Mouse (Mus musculus): ENCODE data around the gene Itgav. TPM values are rescaled to one million over a fixed set of nuclear protein-coding genes. Genes with fewer than 3 reads are reported as not detected.

Itgav gene
- polyA plus RNA-seq, 1 experiment from 2014 or later, result 83.2 TPM

DNA sequence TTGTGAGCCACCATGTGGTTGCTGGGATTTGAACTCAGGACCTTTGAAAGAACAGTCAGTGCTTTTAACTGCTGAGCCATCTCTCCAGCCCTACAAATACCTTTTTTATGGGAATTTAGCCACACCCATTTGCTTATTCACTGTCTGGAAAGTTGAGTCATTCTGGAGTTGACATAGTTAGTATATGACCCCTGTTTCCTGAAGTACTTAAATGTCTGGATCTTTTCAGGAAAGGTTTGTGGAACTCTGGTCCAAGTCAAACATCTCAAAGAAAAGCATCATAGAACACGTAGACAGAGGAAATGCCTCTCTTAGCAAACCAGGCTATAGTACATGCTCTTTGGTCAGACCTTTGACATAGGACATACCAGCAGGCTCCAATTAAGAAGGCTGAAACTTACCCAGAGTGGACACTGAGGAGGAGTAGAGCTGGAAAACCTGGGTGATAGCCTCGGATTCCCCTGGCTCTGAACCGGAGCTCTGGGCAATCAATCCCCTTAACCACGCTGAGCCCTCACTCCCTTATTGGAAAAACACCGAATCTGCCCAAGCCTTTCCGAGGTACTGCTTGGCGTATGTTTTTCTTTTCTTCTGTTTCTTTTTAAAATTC lies 34.5 kb downstream of the Itgav start:
- no peaks in the 10 kb centered on the region for H3K9me3 ChIP-seq
- no peak overlapping the region for H3K4me3 ChIP-seq
- no peak overlapping the region for H3K9ac ChIP-seq
- H3K4me1 ChIP-seq, result peaks cover 5% of the 10 kb centered on the region; the same call in 1 of the 2 replicates
- no peak for ATAC-seq (ENCODE audit: insufficient number of reproducible peaks, insufficient read depth, low FRiP score, low TSS enrichment)
- H3K27ac ChIP-seq, result no peak overlapping the region
- 47% methylated on average over 7 of the region's 7 CpGs for WGBS
- no peaks in the 10 kb centered on the region for H3K27me3 ChIP-seq
- 0 out of 2 replicates have a peak, but pooled peaks cover 17% of the 10 kb centered on the region for H3K36me3 ChIP-seq
- no peak overlapping the region for H3K4me2 ChIP-seq (replicated peaks)

DNA sequence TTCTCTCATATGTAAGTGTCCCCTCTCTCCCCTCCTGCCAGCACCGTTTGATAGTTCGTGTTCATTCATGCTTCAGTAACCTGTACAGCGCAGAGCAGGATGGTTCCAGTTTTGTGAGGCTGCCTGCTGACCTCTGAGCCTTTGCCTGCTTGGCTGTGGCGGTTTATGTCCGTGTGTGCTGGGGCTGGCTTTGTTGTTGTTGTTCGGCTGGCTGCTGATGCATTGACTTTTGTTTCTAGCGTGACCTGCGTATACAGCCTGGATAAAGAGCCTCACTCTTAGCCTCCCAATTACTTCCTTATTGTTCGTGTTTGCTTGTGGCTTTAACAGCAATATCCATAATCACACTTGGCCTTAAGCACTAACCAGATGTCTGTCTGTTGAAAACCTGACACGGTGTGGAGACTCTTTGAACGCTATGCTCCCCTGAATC lies 35.0 kb downstream of the Itgav start:
- H3K36me3 ChIP-seq, result 0 out of 2 replicates have a peak, but pooled peaks cover 17% of the 10 kb centered on the region
- 0 out of 2 replicates have a peak, but pooled peaks have one; percentile 24 for ATAC-seq (ENCODE audit: insufficient number of reproducible peaks, insufficient read depth, low FRiP score, low TSS enrichment)
- no peaks in the 10 kb centered on the region for H3K9me3 ChIP-seq
- 36% methylated on average over 11 of the region's 11 CpGs for WGBS
- H3K4me3 ChIP-seq, result no peak overlapping the region
- H3K4me2 ChIP-seq (replicated peaks), result no peak overlapping the region
- no peak overlapping the region for H3K27ac ChIP-seq
- no peak overlapping the region for H3K9ac ChIP-seq
- H3K4me1 ChIP-seq, result peaks cover 5% of the 10 kb centered on the region; the same call in 1 of the 2 replicates
- H3K27me3 ChIP-seq, result no peaks in the 10 kb centered on the region

DNA sequence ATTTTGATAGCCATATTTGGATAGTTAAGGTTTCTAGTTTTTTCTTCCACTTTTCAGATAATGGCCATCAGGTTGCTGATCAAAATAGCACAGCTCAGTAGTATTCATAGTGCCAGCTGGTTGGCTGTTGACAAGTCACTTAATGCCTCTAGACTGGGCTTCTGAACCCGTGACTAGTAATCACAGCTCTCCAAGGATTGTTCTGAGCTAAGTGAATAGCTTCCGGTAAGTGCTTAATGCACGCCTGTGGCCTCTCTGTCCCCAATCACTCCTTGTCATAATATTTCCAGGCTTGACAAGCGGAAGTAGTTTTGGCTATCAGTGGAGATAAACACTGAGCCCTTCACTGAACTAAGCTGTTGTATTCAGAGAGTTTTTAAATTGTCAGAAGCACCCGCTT lies 35.5 kb downstream of the Itgav start:
- no peaks in the 10 kb centered on the region for H3K9me3 ChIP-seq
- no peak overlapping the region for H3K9ac ChIP-seq
- peaks cover 5% of the 10 kb centered on the region; the same call in 1 of the 2 replicates for H3K4me1 ChIP-seq
- WGBS, result 53% methylated on average over 5 of the region's 5 CpGs
- H3K36me3 ChIP-seq, result 0 out of 2 replicates have a peak, but pooled peaks cover 17% of the 10 kb centered on the region
- no peak overlapping the region for H3K4me2 ChIP-seq (replicated peaks)
- ATAC-seq (ENCODE audit: insufficient number of reproducible peaks, insufficient read depth, low FRiP score, low TSS enrichment), result 0 out of 2 replicates have a peak, but pooled peaks have one; percentile 43
- no peak overlapping the region for H3K4me3 ChIP-seq
- no peaks in the 10 kb centered on the region for H3K27me3 ChIP-seq
- no peak overlapping the region for H3K27ac ChIP-seq

DNA sequence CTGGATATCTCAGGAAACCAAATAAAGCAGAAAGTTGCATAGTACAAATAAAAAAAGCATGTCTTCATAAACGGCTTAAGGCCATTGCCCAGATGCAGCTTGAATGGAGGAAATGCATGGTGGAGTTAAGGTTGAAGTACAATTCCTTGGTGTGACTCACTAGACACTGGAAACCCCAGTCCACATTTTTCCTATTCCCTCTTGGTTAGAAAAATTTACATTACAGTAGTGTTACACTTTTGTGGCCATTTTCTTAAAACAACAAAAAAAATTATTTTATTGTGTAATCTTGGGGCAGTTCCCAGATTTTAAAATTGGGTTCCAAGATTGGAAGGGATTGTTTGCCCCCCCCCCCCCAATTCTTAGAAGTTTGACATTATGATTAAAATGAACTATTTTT lies 35.9 kb downstream of the Itgav start:
- Histone ChIP-seq H3K27me3 (no peaks in the 10 kb centered on the region), H3K4me2 (replicated peaks) (no peak overlapping the region)
- no peak for ATAC-seq (ENCODE audit: insufficient number of reproducible peaks, insufficient read depth, low FRiP score, low TSS enrichment)

DNA sequence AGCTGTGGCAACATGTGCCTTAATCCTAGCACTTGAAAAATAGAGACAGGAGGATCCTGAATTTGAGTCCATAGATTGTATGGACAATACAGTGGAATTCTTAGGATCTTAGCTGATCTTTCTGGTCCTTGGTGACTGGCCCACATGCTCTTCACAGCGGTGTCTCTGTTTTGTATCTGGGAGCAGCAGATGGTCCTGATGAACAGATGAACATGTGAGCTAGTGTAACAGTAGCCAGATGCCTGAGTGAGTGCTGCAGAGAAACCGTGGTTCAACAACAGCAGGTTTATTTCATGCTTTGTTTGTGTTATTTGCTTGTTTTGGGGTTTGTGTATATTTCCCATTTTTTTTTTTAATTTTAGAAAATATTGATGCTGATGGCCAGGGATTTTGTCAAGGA lies 37.3 kb downstream of the Itgav start:
- ATAC-seq (ENCODE audit: insufficient number of reproducible peaks, insufficient read depth, low FRiP score, low TSS enrichment), result no peak
- Histone ChIP-seq H3K4me1 (peaks cover 5% of the 10 kb centered on the region; the same call in 1 of the 2 replicates), H3K4me3 (no peak overlapping the region), H3K4me2 (replicated peaks) (no peak overlapping the region), H3K27me3 (no peaks in the 10 kb centered on the region), H3K27ac (no peak overlapping the region), H3K9me3 (no peaks in the 10 kb centered on the region), H3K36me3 (peaks cover 15% of the 10 kb centered on the region; the same call in 1 of the 2 replicates), H3K9ac (no peak overlapping the region)
- 45% methylated on average over 2 of the region's 2 CpGs for WGBS

More for the DNA sequence above, 35.9 kb downstream of the Itgav start:
- Histone ChIP-seq H3K4me1 (peaks cover 5% of the 10 kb centered on the region; the same call in 1 of the 2 replicates), H3K9ac (no peak overlapping the region), H3K27ac (no peak overlapping the region), H3K9me3 (no peaks in the 10 kb centered on the region), H3K36me3 (0 out of 2 replicates have a peak, but pooled peaks cover 17% of the 10 kb centered on the region), H3K4me3 (no peak overlapping the region)
- 66% methylated on average over 1 of the region's 1 CpGs for WGBS

- Histone ChIP-seq H3K9me3 (no peaks in the 10 kb centered on the region), H3K27me3 (no peaks in the 10 kb centered on the region), H3K4me1 (peaks cover 5% of the 10 kb centered on the region; the same call in 1 of the 2 replicates), H3K4me3 (no peak overlapping the region), H3K4me2 (replicated peaks) (no peak overlapping the region), H3K27ac (no peak overlapping the region), H3K9ac (no peak overlapping the region), H3K36me3 (peaks cover 17% of the 10 kb centered on the region)
- 72% methylated on average over 7 of the region's 7 CpGs for WGBS
- ATAC-seq (ENCODE audit: insufficient number of reproducible peaks, insufficient read depth, low FRiP score, low TSS enrichment), result no peak
These were observed 38.1 kb downstream of the Itgav start for GRCm38 (mm10) chr2:83762106-83762855.

DNA sequence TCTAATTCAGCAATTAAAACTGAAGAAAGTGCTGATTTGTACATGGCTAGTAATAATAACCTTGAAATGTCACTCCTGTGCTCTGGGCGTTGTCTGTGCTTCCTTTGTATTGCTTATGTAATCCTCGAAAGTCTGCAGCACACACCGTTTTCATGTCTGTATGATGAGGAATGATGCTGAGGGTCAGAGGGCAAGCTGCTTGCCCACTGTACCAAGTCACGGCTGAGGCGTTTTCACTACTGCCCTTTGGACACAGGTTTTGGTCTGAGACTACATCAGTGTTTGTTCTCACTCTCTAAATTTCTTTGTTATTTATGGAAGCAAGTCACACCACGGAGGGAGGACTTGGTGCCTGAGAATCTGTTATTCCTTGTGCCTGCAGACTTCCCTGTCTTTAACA lies 41.9 kb downstream of the Itgav start:
- Histone ChIP-seq H3K27ac (no peak overlapping the region), H3K4me3 (no peak overlapping the region), H3K36me3 (peaks cover 25% of the 10 kb centered on the region), H3K4me2 (replicated peaks) (no peak overlapping the region), H3K27me3 (no peaks in the 10 kb centered on the region), H3K9ac (no peak overlapping the region), H3K4me1 (no peaks in the 10 kb centered on the region; the same call in 1 of the 2 replicates), H3K9me3 (no peaks in the 10 kb centered on the region)
- no peak for ATAC-seq (ENCODE audit: insufficient number of reproducible peaks, insufficient read depth, low FRiP score, low TSS enrichment)
- WGBS, result 83% methylated on average over 6 of the region's 6 CpGs

- no peak for ATAC-seq (ENCODE audit: insufficient number of reproducible peaks, insufficient read depth, low FRiP score, low TSS enrichment)
- Histone ChIP-seq H3K27ac (no peak overlapping the region), H3K27me3 (no peaks in the 10 kb centered on the region), H3K9me3 (no peaks in the 10 kb centered on the region), H3K4me2 (replicated peaks) (no peak overlapping the region), H3K9ac (no peak overlapping the region), H3K4me3 (no peak overlapping the region), H3K4me1 (no peaks in the 10 kb centered on the region), H3K36me3 (peaks cover 25% of the 10 kb centered on the region)
- 80% methylated on average over 1 of the region's 1 CpGs for WGBS
These were observed 42.7 kb downstream of the Itgav start for GRCm38 (mm10) chr2:83766878-83767277.

GRCm38 (mm10) chr2:83768311-83769047 lies 44.3 kb downstream of the Itgav start:
- no peak overlapping the region for H3K4me2 ChIP-seq (replicated peaks)
- WGBS, result 85% methylated on average over 4 of the region's 4 CpGs
- H3K9me3 ChIP-seq, result no peaks in the 10 kb centered on the region
- H3K27ac ChIP-seq, result no peak overlapping the region
- no peaks in the 10 kb centered on the region for H3K27me3 ChIP-seq
- H3K4me3 ChIP-seq, result no peak overlapping the region
- no peak overlapping the region for H3K9ac ChIP-seq
- no peak for ATAC-seq (ENCODE audit: insufficient number of reproducible peaks, insufficient read depth, low FRiP score, low TSS enrichment)
- H3K36me3 ChIP-seq, result peaks cover 35% of the 10 kb centered on the region
- H3K4me1 ChIP-seq, result no peaks in the 10 kb centered on the region

DNA sequence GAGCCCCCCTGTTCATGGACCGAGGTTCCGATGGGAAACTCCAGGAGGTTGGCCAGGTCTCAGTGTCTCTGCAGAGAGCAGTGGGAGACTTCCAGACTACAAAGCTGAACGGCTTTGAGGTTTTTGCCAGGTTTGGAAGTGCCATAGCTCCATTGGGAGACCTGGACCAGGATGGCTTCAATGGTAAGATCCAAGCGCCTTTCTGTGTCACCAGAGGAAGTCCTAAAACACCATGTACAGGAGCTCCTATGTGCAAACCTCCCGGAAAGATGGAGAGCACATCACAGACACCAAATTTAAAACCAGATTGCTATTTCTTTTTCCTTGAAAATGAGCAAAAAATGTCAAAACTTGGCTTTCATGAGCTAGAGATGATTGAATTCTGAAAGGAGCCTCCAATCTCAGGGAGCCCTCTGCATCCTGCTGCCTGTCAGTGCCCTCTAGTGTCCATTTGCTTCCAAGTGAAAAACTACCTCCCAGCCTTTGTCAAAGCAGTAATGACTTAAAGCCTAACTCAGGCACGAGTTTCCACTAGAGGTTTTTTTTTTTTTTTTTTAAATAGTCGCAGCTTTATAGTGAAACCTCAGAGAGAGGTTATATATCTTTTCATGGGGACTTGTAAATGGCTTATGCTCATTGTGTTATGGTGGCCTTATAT lies 47.1 kb downstream of the Itgav start:
- Histone ChIP-seq H3K9ac (no peak overlapping the region), H3K27me3 (no peaks in the 10 kb centered on the region), H3K4me2 (replicated peaks) (no peak overlapping the region), H3K27ac (no peak overlapping the region), H3K9me3 (no peaks in the 10 kb centered on the region), H3K4me3 (no peak overlapping the region), H3K4me1 (no peaks in the 10 kb centered on the region), H3K36me3 (peaks cover 42% of the 10 kb centered on the region)
- 65% methylated on average over 7 of the region's 7 CpGs for WGBS
- ATAC-seq (ENCODE audit: insufficient number of reproducible peaks, insufficient read depth, low FRiP score, low TSS enrichment), result no peak
